Mouse (Mus musculus): Measurements from ENCODE around the gene Crebrf.

Gene Crebrf

GRCm38 (mm10) chr17:26715271-26715758, at the start of gene Crebrf:
Gene Crebrf, plus strand, starts transcription at chr17:26715650.
- DNase-seq (ENCODE audit: low spot score in 2 of 2): peak; percentile 98

GRCm38 (mm10) chr17:26671268-26671667, 44.2 kb upstream of the Crebrf start:
- DNase-seq (ENCODE audit: low spot score in 2 of 2): no peak

GRCm38 (mm10) chr17:26675845-26676244, 39.6 kb upstream of the Crebrf start:
- no peak for DNase-seq (ENCODE audit: low spot score in 2 of 2)

- peak; percentile 88 for DNase-seq (ENCODE audit: low spot score in 2 of 2)
These were observed 39.2 kb upstream of the Crebrf start for GRCm38 (mm10) chr17:26676252-26676615.

GRCm38 (mm10) chr17:26676616-26677376, 38.7 kb upstream of the Crebrf start:
- peak in 1 of 2 experiments; percentile 67 for DNase-seq (ENCODE audit: low spot score in 2 of 2)

GRCm38 (mm10) chr17:26677711-26678637, 37.5 kb upstream of the Crebrf start:
- DNase-seq (ENCODE audit: low spot score in 2 of 2): no peak

- no peak for DNase-seq (ENCODE audit: low spot score in 2 of 2)
These were observed 34.2 kb upstream of the Crebrf start for GRCm38 (mm10) chr17:26681276-26681675.

GRCm38 (mm10) chr17:26686334-26687000, 29.0 kb upstream of the Crebrf start:
- DNase-seq (ENCODE audit: low spot score in 2 of 2): no peak

GRCm38 (mm10) chr17:26688795-26689735, 26.4 kb upstream of the Crebrf start:
- DNase-seq (ENCODE audit: low spot score in 2 of 2): no peak

- DNase-seq (ENCODE audit: low spot score in 2 of 2): no peak
These were observed 25.6 kb upstream of the Crebrf start for GRCm38 (mm10) chr17:26689810-26690209.

GRCm38 (mm10) chr17:26690236-26690635, 25.2 kb upstream of the Crebrf start:
- no peak for DNase-seq (ENCODE audit: low spot score in 2 of 2)

GRCm38 (mm10) chr17:26691110-26691509, 24.3 kb upstream of the Crebrf start:
- DNase-seq (ENCODE audit: low spot score in 2 of 2): peak in 1 of 2 experiments; percentile 45

- DNase-seq (ENCODE audit: low spot score in 2 of 2): no peak
These were observed 22.0 kb upstream of the Crebrf start for GRCm38 (mm10) chr17:26693424-26693823.

- DNase-seq (ENCODE audit: low spot score in 2 of 2): no peak
These were observed 21.3 kb upstream of the Crebrf start for GRCm38 (mm10) chr17:26694171-26694570.

- no peak for DNase-seq (ENCODE audit: low spot score in 2 of 2)
These were observed 20.3 kb upstream of the Crebrf start for GRCm38 (mm10) chr17:26695193-26695592.

GRCm38 (mm10) chr17:26698846-26699245, 16.6 kb upstream of the Crebrf start:
- no peak for DNase-seq (ENCODE audit: low spot score in 2 of 2)

GRCm38 (mm10) chr17:26699819-26700616, 15.4 kb upstream of the Crebrf start:
- DNase-seq (ENCODE audit: low spot score in 2 of 2): no peak

- DNase-seq (ENCODE audit: low spot score in 2 of 2): no peak
These were observed 13.9 kb upstream of the Crebrf start for GRCm38 (mm10) chr17:26701565-26701964.

GRCm38 (mm10) chr17:26702621-26703020, 12.8 kb upstream of the Crebrf start:
- DNase-seq (ENCODE audit: low spot score in 2 of 2): no peak

- DNase-seq (ENCODE audit: low spot score in 2 of 2): no peak
These were observed 11.8 kb upstream of the Crebrf start for GRCm38 (mm10) chr17:26703671-26704070.

Data from right cerebral cortex, postnatal 36 days (tissue).